Mouse (Mus musculus) right cerebral cortex, postnatal 10 days (tissue): Measurements from ENCODE around the gene Cntn4.
"Not testable (repeated sequence)": the region's sequence is repeated elsewhere in the genome, so short reads cannot be mapped to it uniquely, and the experiment has no call there.

ENCODE experiments used
- DNase-seq, 2 experiments: peaks; one replicate each; pipeline ENCODE4 v3.0.0; 2021; ENCODE audit warnings: low spot score in 2 of 2

Cntn4 gene

DNA sequence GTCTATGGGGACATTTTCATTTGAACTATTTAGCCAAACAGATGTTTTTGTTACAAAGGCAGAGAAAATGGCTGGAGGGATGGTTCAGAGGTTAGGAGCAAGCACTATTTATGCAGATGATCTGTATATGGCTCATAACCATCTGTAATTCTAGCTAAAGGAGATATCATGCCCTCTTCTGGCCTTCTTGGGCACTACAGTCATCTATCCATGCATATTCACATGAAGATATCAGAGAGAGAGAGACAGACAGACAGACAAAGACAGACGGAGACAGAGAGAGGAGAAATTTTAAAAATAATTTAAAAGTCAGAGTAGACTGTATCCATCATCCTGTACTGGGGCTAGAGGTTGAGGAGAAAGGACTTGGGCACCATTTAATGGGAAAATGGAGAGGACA is 652.2 kb downstream of the Cntn4 start:
- no peak for DNase-seq

DNA sequence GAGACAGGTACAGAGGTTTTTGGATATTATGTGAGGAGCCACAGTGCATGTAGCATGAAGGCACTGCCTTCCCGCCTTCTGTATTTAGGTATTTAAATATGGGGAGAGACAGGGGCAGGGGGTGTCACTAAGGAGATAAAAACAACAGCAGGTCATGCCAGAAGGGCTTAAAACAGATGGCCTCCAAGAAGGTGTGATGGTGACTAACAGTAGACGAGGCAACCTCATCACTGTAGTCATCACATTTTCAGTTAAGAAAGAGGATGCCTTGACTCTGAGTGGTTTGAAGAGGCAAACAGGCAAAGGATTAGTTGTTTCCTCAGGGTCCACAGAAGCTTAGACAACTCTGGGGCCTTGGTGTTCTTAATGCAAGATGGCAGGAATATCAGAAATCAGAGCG is 655.0 kb downstream of the Cntn4 start:
- no peak for DNase-seq

DNA sequence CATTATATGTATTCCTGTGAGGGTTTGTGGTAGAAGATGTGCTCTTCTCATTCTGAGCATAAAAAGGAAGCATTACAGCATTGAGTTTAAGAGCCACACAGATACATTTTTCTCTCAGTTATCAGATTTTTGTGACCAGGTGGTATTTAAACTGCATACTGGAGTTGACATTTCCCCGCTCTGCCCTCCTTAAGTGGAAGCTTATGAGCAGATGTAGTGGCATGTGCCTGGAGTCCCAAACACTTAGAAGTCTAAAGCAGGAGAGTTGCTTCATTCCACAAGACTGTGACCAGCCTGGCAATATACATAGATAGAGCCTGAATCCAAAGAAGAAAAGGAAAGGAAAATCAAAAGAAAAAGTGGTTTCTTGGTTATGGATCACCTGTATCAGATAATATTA is 655.5 kb downstream of the Cntn4 start:
- no peak for DNase-seq

DNA sequence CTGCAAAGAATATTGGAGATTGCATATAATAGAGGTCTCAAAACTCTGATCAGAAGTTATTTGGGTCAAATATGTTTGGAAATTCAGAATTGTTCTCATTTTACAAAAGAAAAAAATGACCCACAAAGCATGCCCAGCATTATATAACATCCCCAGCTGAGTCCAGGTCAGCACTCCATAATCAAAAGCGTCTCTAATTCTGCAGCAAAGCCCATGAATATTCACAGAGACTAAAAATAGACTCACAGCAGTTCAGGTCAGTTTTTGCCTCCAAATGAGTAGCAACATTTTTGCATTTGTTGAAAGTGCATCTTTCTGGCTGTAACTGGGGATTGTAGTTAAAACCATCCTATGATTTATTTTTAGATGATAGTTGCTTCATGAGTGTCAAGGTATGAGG is 657.6 kb downstream of the Cntn4 start:
- no peak for DNase-seq

DNA sequence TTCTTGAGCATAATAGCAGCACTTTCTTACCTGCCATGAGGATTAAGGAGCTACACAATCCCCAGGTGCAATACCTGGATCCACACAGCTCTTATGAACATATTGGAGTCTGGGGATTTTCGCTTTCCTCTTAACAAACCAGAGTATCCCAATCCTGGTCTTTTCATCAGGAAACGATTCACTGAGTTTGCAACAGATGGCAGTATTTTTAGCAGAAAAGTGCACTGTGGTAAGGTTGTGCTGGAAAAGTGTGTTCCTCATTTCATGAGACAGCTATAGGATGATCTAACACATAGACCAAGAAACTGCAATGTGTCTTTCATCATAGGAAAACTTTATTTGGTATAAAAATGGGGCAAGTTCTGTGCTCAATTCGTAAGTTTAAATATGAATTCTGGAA is 659.3 kb downstream of the Cntn4 start:
- DNase-seq, result no peak

DNA sequence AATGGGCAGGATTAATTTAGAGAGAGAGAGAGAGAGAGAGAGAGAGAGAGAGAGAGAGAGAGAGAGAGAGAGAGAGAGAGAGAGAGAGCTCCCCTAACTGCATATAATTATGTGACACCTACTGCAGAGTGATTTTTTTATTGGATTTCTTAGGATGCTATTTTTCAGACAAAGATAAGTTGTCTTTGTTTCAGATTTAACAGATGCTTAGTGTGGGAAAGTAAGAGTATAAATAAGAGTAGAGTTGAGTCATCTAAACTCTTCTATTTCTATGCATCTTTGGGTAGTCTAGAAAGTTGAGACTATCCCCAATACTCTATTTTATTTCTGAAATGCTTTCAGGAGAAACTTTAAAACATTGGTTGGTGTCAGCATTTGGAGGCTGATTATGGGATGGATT is 660.4 kb downstream of the Cntn4 start:
- DNase-seq, result no peak

DNA sequence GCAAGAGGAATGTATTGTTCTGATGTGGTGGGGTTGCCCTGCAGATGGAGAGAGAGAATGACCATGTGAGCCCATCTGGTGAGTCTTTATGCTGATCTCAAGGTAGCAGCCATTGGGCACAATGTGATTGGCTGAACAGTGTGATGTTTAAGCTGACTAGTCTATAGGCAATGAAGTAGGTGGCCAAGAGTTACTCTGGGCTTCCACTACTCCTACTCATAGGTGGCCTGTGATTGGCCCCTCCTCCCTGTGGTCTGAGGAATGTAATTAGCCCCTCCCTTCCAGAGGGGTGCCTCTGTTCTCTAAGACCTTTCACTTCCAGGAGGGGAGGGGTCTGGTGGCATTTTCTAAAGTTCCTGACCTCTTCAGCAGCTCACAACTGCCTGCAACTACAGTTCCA is 663.7 kb downstream of the Cntn4 start:
- DNase-seq, result no peak

DNA sequence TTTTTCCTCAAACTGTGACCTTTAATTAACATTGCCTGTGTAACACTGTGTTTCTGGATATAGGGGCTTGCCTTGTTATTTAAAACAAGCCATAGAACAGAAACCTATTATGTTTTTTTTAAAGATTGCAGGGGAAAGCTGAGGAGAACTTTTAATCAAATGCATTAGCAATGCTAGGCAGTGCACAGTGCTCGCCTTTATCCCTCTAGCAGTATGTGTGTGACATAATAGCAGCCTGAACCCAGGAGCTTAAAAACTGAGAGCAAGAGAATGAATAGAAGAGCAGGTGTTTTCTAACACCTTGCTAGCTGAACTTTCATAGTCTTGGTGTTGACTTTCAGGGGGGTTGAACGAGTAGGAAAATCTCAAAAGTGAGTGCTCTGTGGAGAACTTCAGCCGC is 672.6 kb downstream of the Cntn4 start:
- no peak for DNase-seq

DNA sequence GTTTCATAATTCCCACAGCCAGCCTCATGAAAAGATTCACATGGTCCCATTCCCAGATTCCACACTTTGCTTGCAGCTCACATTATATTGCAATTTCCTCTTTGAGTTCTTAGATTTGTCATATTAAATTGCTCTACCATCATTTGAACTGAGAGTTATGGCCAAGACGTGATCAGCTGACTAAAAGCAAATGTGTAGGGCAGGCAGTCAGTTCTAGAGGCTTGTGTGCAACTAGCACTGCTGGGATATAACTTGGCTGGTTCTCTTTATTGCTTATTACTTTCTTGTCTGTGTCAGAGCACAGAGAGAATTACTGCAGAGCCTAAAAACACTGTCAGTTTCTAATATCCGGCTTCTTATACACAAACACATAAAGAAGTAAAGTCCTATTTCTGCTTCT is 673.9 kb downstream of the Cntn4 start:
- DNase-seq, result no peak

DNA sequence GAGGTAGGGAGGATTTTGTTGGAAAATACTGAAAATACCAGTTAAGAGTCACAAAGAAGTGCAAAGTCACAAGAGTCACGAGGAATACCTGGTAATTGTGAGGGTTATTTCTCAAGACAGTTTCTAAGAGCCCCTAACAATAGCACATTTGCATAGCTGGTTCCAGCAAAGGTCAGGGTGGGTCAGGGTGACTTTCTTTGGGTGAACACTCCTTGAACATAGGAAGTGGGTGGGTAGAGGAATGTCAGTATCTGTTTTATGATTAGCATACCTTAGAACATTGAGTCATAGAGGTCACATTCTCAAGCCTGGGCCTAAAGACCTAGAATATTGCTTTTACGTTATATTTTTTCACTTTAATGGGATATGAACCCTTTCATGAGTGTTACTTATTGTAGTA is 681.3 kb downstream of the Cntn4 start:
- not testable (repeated sequence) for DNase-seq

DNA sequence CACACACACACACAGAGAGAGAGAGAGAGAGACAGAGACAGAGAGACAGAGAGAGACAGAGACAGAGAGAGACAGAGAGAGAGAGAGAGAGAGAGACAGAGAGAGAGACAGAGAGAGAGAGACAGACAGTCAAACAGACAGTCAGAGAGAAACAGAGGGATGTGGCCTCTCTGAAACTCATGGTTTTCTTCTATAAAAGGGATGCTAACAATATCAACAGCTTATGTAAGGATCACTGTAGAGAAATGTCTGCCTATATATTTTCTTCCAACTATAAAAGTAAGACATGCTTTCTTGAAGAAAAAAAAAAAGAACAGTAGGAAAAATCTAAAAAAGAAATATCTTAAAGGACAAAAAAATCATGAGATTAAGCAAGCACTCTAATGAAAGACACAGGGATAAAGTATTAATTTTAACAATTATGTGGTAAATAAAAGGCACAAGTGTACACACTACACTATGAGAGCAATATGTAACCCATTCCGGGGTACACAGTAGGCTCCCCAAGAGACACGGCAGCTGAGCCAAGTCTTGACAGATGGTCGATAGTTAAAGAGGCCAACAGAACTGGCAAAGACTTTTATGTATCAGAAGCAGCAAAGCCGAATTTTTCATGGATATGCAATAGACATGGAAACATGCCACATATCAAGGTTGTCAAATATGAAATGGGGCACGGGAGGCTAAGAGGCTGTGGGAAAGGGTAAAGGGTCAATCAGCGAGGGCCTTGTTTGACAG is 704.0 kb downstream of the Cntn4 start:
- peak; percentile 37 to 44 for DNase-seq

DNA sequence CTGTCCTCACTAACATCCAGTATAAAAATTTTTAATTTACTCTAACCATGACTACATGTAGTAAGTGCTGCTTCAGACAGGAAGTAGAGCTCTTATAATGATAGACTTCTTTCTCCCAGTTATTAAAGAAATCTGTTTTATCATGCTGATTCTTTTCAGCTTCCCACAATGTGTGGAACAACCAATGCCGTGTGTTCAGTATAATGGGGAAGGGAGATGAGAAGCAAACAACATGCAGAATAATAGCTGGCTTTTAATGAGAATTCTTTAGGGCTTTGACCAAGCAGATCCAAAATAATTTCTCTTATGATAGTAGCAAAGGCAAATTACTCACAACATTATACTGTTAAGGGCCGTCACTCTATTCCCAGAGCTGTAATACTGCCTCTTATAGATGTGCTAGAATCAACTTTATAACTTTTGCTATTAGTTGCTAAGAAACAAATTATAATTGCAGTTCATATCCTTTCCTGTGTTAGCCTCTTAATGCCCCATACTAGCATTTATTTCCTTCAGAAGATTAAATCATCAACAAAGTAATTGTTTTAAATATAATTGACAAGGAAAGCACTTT is 710.5 kb downstream of the Cntn4 start:
- DNase-seq, result no peak

DNA sequence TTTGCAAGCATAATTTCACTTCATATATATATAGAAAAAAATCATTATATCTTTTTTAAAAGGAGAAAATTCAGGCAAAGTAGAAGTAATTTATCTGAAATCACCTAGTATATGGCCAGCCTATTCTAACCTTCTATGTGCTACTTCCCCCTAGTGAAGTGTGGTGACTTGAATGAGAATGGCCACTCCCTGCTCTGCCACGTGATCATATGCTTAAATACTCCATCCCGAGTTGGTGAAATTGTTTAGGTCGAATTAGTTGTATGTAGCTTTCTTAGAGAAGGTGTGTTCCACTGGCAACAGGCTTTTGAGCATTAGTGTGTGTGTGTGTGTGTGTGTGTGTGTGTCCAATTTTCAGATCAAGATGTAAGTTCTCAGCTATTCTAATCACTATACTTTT is 730.6 kb downstream of the Cntn4 start:
- DNase-seq, result no peak

DNA sequence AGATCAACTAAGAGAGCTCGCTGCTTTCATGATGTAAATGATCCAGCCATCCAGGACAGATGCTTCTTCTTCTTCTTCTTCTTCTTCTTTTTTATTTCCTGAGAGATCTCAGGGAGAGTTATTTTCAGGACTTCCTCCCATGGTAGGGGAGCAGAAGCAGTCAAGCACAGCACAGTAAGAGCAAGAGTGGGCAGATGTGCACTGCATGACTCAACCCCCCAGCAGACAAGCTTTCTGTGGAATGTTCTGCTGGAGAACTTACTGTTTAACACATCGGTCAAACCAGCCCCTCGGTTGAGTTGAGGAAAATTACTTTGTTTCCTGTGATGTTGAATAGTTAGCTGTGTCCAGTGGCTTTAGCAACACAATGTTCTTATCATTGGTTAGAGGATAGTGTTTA is 731.2 kb downstream of the Cntn4 start:
- no peak for DNase-seq

DNA sequence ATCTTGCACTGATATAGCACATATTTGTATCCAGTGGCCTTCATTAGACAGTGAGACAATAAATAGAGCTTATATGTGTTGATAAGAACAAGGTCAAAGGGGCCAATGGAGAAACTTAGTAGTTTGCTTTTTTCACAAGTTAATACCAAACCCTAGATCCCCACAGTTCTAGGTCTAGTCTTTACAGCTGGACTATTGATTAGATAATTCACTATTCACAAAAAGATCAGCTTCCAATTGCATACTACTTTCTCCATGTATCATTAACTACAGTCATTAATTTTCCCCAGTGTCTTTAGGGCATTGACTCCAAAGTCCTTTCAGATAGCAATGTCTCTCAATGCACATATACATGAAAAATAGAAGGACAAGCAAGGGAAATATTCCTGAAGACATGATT is 745.5 kb downstream of the Cntn4 start:
- DNase-seq, result no peak

DNA sequence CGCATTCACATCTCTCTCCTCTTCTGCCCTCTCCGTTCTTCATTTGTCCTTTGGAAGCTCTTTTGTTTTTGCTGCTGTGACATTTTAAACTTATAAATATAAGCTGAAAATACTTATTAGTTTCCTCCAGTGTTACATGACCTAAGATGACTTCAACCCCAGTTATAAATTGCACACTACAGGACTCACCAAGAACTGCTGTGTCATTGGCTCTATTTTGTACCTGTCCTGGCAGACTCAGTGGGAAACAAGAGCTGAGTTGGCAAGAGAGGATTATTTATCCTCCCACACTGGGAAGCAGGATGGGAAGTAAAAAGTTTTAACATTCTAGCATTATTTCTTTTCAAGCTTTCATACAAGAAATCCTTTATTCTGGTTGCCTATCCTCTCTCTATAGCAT is 746.0 kb downstream of the Cntn4 start:
- no peak for DNase-seq

DNA sequence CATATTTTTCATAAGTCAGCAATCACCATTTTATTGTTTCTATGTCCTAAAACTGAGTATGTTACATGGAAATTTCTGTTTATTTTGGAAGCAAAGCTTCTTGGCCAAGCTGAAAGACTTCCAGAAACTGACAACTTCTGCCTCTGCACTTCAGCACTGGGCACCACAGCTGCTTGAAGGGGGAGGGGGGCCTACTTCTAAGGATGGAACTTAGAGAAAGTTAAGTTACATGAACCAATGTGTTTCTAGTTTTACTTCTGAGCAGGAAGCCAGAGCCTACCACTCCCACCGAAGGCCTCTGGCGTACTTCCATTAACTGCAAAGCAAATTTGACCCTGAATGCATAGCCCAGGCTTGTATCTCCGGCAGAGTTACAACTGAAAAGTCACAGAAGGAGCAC is 749.2 kb downstream of the Cntn4 start:
- DNase-seq, result peak in 1 of 2 experiments; percentile 32

DNA sequence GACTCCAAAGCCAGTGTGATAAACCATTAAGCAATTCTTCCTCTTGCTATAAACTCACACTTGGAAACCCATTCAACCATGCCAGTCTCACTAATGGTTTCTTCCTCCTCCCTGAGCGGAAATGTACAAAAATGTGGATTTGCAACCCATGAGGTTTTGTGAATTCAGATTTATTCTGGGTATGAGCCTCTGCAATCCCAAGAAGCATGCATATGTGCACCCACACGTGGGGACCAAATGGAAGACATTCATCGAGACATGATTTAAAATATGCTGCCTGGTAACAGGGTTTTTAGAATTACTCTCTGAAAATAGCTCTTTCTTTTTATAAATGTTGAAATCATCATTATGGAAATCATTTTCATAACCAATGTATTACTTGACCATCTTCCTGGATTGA is 754.0 kb downstream of the Cntn4 start:
- DNase-seq, result peak; percentile 60 to 82

DNA sequence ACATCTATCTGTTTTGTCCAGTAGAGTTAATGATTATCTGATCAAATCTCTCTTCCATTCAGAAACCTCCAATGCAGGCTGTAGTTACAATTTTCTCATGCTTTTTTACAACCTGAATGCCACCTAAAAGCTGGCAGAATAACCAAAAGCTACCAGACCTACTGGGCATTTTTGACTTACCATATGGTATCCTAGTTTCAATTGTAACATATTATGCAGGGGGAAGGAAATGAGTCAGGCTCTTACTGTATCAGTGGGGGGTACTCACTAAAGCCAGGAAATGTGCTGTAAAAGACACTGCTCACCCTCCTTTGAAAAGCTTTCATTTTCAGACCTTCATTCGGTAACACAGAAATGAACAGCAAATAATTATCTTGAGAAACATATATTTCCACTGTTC is 763.3 kb downstream of the Cntn4 start:
- no peak for DNase-seq

DNA sequence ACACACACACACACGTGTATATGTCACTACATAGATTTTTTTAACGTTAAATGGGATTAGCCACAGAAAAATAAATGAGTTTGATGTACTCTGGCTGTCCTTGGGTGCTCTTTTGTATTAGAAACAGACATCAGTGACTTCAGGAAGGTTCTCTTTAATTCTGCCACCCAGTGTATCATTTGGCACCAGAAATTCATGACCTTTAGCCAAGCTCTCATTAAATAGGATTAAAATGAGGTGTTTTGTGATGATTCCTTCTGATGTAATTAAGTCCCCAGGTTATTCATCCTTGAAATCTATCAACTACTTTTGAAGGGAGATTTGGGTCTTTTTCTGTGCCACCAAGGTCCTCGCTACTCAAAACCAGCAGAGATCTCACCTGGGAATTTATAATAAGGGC is 763.8 kb downstream of the Cntn4 start:
- no peak for DNase-seq

DNA sequence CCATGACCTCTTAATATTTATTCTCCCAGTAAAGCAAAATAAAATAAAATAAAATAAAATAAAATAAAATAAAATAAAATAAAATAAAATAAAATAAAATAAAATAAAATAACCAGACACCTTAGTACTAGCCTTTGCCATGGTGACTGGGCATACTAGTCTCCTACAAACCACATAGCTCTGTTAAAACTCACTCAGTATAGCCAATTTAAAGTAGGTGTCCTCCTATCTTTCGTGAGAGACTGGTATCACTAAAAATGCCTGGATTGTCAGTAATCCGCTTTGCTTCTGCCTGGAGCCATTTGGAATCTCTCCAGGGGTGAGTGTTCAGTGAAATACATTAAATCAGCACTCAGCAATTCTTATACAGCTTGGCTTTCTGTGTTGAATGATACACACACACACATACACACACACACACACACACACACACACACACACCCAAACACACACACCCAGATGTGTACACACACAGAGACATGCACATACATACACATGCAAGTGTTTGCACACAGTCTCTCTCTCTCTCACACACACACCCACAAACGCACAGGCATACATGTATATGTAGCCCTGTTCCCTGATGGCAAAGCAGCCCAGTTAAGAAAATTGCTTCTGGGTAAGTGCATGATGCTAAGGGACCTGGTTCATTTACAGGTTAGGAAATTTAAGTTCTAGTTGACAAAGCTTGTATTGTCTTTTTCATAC is 776.8 kb downstream of the Cntn4 start:
- DNase-seq, result no peak

DNA sequence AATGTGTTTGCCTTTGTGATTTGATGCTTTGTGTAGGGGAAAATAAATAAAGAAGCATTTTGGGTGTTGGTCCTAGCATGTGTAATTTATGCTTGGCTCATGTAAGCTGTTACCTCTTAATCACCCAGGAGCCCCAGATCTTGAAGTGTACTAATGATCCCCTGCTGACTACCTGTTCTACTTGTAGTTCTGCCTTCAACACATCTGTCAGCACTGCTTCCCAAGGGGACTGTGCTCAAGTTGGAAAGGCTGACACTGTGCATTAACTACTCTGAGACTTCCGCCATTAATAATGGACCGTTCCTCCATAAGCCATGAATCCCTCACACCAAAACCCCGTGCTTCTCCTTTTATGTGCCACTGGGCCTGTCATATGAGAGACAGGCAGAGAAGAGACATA is 778.2 kb downstream of the Cntn4 start:
- no peak for DNase-seq

DNA sequence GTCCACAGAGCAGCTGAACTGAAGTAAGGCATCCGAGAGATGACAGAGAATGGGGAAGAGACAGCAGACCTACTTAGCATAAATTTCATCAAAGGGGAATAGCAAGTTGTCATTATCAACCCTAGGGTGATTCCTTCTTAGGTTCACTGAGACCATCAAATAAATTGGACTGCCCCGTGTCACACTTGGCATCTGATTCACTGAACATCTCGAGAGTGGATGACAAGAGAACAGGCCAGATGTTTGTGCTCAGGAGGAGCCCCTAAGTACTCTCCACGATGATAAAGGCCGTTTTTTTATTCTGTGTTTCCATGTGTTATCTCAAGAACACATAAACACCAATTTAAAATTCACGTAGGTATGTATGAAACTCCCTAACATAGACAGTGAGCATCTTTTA is 780.7 kb downstream of the Cntn4 start:
- no peak for DNase-seq
